In genomic region chr2:29858748-29859473, GRCm38 (mm10) we compare ENCODE assay signal across 8 mouse cellular contexts. TPM values are rescaled to one million over a fixed set of nuclear protein-coding genes. Genes with fewer than 3 reads are reported as not detected.
DNase-seq lines count a peak whose midpoint lies in the region; ATAC-seq and TF ChIP-seq lines count a peak whose summit lies in the region.

No protein-coding gene starts in this region.

- H3K9ac ChIP-seq in forebrain, postnatal 0 days: no peak overlapping the region
- no peak overlapping the region for H3K9ac ChIP-seq in forebrain, embryonic 13.5 days

- H3K36me3 ChIP-seq in forebrain, postnatal 0 days (ENCODE audit: insufficient read depth): no peaks in the 10 kb centered on the region
- no peaks in the 10 kb centered on the region for H3K36me3 ChIP-seq in forebrain, embryonic 13.5 days (ENCODE audit: poor library complexity, severe bottlenecking)

- H3K27me3 ChIP-seq in forebrain, postnatal 0 days (ENCODE audit: insufficient read depth, low read length): no peaks in the 10 kb centered on the region
- H3K27me3 ChIP-seq in forebrain, embryonic 13.5 days: peaks cover 46% of the 10 kb centered on the region

- no peak overlapping the region for H3K4me3 ChIP-seq in forebrain, postnatal 0 days (ENCODE audit: low read depth, low read length)
- H3K4me3 ChIP-seq in forebrain, embryonic 13.5 days: no peak overlapping the region

- 11% methylated on average over 5 of the region's 5 CpGs for WGBS in forebrain, postnatal 0 days
- WGBS in forebrain, embryonic 13.5 days: 12% methylated on average over 5 of the region's 5 CpGs

- H3K4me2 ChIP-seq in forebrain, postnatal 0 days (ENCODE audit: low read depth): no peak overlapping the region
- H3K4me2 ChIP-seq in forebrain, embryonic 13.5 days: no peak overlapping the region

- H3K9me3 ChIP-seq in forebrain, postnatal 0 days (ENCODE audit: low read length): no peaks in the 10 kb centered on the region
- H3K9me3 ChIP-seq in forebrain, embryonic 13.5 days (replicated peaks): no peaks in the 10 kb centered on the region

- peak; percentile 69 for TF ChIP-seq CTCF in forebrain, postnatal 0 days (IDR thresholded peaks at IDR 0.05; ENCODE audit: low read depth)

- no peaks in the 10 kb centered on the region for H3K4me1 ChIP-seq in forebrain, postnatal 0 days (ENCODE audit: insufficient read depth)
- H3K4me1 ChIP-seq in forebrain, embryonic 13.5 days: peaks cover 11% of the 10 kb centered on the region; the same call in 1 of the 2 replicates

- DNase-seq in forebrain, postnatal 0 days: peak; percentile 44
- DNase-seq in right cerebral cortex, adult 2 months (ENCODE audit: low spot score in 2 of 2): peak; percentile 47 to 51
- no peak for DNase-seq in right cerebral cortex, postnatal 36 days (ENCODE audit: low spot score in 2 of 2)
- DNase-seq in embryo, embryonic 10.5 days (ENCODE audit: low spot score): peak; percentile 92
- peak; percentile 75 to 81 for DNase-seq in layer of hippocampus, postnatal 10 days (ENCODE audit: low spot score in 2 of 2)
- DNase-seq in natural killer cell, adult 2 months (ENCODE audit: low spot score in 2 of 2): peak; percentile 23 to 47
- DNase-seq in cerebellum, postnatal 36 days: no peak

- no peak for ATAC-seq in forebrain, postnatal 0 days
- ATAC-seq in forebrain, embryonic 13.5 days: no peak

- no peak overlapping the region for H3K27ac ChIP-seq in forebrain, postnatal 0 days (ENCODE audit: low read depth, low read length)
- H3K27ac ChIP-seq in forebrain, embryonic 13.5 days: no peak overlapping the region

RNA-seq across cellular contexts. Expression of gene Cercam, which starts 10.1 kb away (rescaled TPM):
- 13.6 and 16.9 TPM in 2 replicates for total RNA-seq in forebrain, postnatal 0 days (2014; rRNA removed)
- polyA plus RNA-seq in forebrain, postnatal 0 days (2015; fragmentation: Nextera tagmentation; extraction: Ambion mirVana): 10.8 and 14.1 TPM in 2 replicates
- 5.8 and 7.7 TPM in 2 replicates for polyA plus RNA-seq in forebrain, embryonic 13.5 days (2015; fragmentation: Nextera tagmentation; extraction: Ambion mirVana)
- total RNA-seq in layer of hippocampus, postnatal 10 days (2021): 10 to 100 TPM; 11.9 to 15.0 TPM

RNA-seq across cellular contexts. Expression of gene Odf2, which starts 30.1 kb away (rescaled TPM):
- total RNA-seq in forebrain, postnatal 0 days (2014; rRNA removed): 103 and 109 TPM in 2 replicates
- 40.3 and 60.8 TPM in 2 replicates for polyA plus RNA-seq in forebrain, postnatal 0 days (2015; fragmentation: Nextera tagmentation; extraction: Ambion mirVana)
- polyA plus RNA-seq in forebrain, embryonic 13.5 days (2015; fragmentation: Nextera tagmentation; extraction: Ambion mirVana): 77.4 and 91.8 TPM in 2 replicates
- 100 to 1,000 TPM; 105 to 119 TPM for total RNA-seq in layer of hippocampus, postnatal 10 days (2021)

RNA-seq across cellular contexts. Expression of gene Urm1, which starts 39.0 kb away (rescaled TPM):
- 58.9 and 91.9 TPM in 2 replicates for total RNA-seq in forebrain, postnatal 0 days (2014; rRNA removed)
- 27.3 and 29.4 TPM in 2 replicates for polyA plus RNA-seq in forebrain, postnatal 0 days (2015; fragmentation: Nextera tagmentation; extraction: Ambion mirVana)
- polyA plus RNA-seq in forebrain, embryonic 13.5 days (2015; fragmentation: Nextera tagmentation; extraction: Ambion mirVana): 18.7 and 20.1 TPM in 2 replicates
- 10 to 100 TPM; 42.4 to 55.0 TPM for total RNA-seq in layer of hippocampus, postnatal 10 days (2021)

RNA-seq across cellular contexts. Expression of gene Slc27a4, which starts 56.5 kb away (rescaled TPM):
- 74.9 and 82.9 TPM in 2 replicates for total RNA-seq in forebrain, postnatal 0 days (2014; rRNA removed)
- polyA plus RNA-seq in forebrain, postnatal 0 days (2015; fragmentation: Nextera tagmentation; extraction: Ambion mirVana): 32.3 and 40.3 TPM in 2 replicates
- 18.6 and 20.3 TPM in 2 replicates for polyA plus RNA-seq in forebrain, embryonic 13.5 days (2015; fragmentation: Nextera tagmentation; extraction: Ambion mirVana)
- 10 to 100 TPM; 88.9 to 94.0 TPM for total RNA-seq in layer of hippocampus, postnatal 10 days (2021)

Comparison
In these comparisons a context has a peak if more than half of its experiments do, and no peak if none do; other contexts are left out.
1. DNase-seq: peak in forebrain, postnatal 0 days (single experiment), right cerebral cortex, adult 2 months (2 of 2), embryo, embryonic 10.5 days (single experiment), layer of hippocampus, postnatal 10 days (2 of 2) and natural killer cell, adult 2 months (2 of 2); none in right cerebral cortex, postnatal 36 days (0 of 2) and cerebellum, postnatal 36 days (0 of 2).